Mouse (Mus musculus) left cerebral cortex, adult 18-20 months (tissue): ENCODE data around the gene Diaph2. TPM values are rescaled to one million over a fixed set of nuclear protein-coding genes. Genes with fewer than 3 reads are reported as not detected.
"Not testable (repeated sequence)": the region's sequence is repeated elsewhere in the genome, so short reads cannot be mapped to it uniquely, and the experiment has no call there.

Experiments
- DNase-seq, 2 experiments: peaks; one replicate each; pipeline ENCODE4 v3.0.0; 2021 to 2022; ENCODE audit warnings: low spot score in 2 of 2, mixed read lengths in 1 of 2
- total RNA-seq, 2 experiments: library from RNA; stranded (reverse); gene quantifications; 2 replicates each; pipeline ENCODE4 v1.2.3; 2021

Gene Diaph2
- total RNA-seq, 2 experiments from 2014 or later = 24.3 to 25.2 TPM

DNA sequence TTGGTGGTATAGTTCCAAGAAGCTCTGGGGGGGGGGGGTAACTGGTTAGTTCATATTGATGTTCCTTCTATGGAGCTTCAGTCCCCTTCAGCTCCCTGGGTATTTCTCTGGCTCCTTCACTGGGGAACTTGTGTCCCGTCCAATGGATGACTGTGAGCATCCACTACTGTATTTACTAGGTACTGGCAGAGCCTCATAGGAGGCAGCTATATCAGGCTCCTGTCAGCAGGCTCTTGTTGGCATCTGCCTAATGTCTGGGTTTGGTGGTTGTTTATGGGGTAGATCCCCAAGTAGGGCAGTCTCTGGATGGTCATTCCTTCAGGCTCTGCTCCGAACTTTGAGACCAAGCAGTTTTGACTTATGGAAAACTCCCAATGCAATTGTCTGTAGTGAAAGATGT, 50.4 kb downstream of the Diaph2 start:
- DNase-seq = not testable (repeated sequence)

DNA sequence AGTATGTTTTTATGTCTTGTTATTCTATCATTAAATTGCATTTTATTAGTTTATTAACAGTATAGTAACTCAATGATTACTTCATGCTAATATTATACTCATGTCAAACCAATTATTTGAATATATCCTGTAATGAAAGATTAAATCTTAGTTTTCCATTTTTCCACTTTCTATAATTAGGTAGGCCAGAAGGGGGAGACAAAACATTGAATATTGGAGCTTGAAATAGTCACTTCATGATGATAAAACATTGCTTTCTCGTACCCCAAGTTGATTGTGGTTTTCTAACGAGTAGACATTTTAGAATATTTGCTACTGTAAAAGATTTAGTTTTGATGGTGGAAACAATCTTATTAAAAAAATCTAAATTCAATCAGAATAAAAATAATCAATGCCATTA, 82.4 kb downstream of the Diaph2 start:
- no peak for DNase-seq

DNA sequence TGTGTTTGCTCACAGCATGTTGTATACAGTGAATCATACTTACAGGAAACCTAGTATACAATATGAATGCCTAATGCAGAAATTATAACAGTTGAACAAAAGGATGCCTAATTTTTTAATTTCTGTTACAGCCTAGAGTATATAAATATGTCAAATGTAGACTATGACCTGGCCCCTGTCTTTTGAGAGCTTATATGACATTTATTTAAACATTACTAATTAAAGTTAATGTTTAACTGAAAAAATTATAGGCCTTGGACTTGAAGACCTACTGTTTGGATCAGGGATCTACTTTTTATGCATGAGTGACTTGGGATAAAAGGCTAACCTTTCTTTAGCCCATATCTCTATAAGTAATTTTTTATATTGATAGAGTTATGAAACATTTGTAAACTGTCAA, 84.3 kb downstream of the Diaph2 start:
- no peak for DNase-seq

DNA sequence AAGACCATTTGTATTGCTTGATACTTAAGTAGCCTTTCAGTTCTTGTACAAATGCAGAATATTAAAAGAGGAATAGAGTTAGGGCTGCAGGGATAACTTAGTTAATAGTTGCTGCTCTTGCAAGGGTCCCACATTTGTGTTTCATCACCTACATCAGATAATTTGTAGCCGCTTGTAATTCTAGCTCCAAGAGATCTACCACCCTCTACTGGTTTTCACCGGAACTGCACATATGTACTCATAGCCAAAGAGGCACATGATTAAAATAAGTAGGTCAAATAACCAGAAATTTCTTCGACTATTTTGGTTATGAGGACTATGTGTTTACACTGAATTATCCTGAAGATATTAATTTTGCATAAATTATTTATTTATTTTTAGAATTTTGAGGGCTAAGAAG, 134.9 kb downstream of the Diaph2 start:
- DNase-seq = peak in 1 of 2 experiments; percentile 22

DNA sequence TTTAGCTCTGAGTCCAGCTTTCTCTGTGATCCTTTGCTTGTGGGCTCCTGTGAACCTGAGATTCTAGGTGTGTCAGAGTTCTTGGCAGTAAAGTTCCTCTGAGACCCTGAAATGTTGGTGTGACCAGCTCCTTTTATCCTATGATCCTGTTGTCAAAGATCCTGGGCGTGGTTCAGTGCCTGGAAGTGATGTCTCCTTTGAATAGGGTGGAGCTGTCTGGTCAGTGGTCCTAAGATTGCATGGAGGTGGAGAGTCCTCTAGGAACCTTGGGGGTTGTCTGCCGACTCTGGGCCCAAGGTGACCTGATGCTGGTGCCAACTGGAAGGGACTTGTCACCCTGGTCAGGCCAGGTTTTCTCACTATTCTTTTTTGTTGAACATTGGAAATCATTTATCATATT, 176.3 kb downstream of the Diaph2 start:
- DNase-seq = no peak

DNA sequence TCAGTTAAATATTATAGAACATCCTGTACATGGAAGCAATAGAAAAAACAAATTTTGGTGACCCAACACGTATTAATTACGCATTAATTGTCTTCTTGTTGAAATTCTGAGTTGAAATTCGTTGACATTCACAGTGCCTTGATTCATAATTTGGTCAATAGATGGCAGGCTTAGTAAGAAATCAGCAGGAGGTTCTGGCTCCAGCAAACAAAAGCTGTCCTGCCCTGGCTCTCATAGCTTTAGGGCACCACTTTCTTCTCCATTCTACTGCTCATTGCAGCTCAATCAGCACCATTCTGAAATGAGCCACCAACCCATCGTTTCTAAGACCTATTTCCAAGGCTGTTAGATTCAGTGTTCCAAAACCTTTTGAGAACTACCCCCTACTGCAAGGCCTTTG, 225.3 kb downstream of the Diaph2 start:
- no peak for DNase-seq

DNA sequence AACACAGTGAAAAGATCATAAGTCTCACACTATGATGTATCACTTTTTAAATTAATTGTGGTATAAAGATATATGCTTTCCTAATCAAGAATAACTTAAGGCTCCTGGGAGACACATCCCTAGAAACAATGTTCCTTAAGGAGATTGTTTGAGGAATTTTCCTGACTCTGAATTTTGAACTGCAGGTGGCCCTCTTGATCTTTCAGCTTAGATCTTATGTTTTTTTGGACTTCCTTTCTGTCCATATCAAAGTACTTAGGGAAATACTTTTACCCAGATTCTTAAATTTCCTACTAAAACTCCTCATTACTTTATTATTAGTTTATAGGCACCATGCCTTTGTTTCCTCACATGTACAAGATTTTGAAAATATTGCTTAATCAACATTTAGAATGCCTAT, 258.7 kb downstream of the Diaph2 start:
- DNase-seq = no peak

DNA sequence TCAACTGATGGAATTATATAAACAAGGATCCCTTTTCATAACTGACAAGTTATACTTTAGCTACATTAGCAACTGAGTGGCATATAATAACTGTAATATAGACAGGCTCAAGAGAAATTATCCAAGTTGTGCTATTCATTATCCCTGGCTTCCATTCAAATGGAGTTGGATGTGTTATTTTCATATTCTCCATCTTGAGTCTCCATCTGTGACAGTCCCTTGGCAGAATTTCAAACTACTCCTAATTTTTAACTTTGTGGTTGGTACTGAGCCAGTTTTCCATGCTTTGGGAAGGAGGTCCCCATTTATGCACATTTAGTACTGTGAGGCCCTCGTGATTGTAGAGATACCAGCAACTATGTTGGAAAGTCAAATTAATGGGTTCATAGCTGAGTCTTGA, 270.2 kb downstream of the Diaph2 start:
- DNase-seq = no peak

DNA sequence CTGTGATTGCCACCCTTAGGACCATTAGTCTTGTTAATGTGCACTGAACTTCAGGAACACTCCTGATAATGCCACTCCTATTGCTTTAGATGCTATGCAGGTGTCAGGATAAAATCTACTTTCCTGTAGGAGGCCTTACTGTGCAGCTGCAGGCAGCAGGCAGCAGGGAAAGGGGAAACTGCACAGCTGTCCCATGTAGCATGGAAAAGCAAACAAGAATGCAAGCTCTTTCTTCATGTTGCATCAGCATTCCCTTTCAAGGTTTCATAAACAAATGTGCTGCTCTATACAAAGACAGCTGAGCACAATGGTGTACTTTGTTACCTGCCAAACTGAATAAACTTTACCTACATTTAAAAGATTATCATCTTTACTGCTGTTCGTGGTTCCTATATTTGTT, 295.0 kb downstream of the Diaph2 start:
- no peak for DNase-seq

DNA sequence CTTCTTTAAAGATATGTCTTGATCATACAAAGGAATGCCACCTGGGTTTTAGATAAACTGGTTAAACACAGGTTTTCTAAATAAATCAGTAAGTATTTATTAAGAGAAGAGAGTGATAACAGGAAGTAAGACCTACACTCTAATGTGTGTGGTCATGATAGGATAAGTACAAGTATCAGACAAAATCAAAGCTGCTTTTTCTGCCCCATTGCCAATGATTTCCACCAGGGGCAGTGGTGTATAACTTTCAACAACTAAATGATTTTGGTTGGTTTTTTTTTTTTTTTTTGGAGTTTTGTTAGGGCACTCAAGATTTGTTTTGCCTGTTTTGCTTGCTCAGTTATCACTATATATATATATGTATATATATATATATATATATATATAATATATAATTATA, 399.7 kb downstream of the Diaph2 start:
- no peak for DNase-seq

DNA sequence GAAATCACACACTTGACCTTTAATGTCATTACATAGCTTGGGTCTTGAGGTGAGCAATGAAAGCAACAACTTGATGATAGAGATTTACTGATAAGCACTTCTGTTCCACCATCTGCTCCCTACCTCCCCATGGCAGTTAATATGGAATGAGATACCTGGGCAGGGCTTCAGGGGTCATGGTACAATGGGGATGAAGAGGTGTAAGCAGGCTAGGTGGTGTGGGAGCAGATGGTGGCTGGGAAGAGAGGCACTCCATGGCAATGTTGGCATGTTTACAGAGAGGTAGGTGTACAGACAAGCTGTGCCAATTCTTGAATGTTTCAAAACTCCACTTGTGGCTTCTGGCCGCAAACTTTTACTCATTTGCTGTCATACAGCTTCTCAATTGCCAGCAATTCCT, 402.6 kb downstream of the Diaph2 start:
- no peak for DNase-seq

DNA sequence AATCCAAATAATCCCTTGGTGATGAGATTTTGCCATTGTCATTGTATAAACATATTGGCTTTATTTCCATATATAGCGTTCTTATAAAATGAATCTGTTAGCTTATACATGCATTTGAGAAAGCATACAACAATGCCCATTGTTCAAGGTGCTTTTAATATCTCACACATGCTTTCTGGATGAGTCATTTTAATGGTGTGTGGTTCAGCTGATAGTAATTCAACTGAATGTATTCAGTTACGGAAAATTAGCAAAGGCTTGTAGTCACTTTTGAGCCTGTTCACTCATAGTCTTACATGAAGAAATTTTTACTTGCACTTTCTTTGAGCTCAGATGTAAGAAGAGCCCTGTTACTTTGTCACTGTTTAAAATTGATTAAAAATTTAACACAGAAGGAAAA, 423.6 kb downstream of the Diaph2 start:
- DNase-seq = no peak

DNA sequence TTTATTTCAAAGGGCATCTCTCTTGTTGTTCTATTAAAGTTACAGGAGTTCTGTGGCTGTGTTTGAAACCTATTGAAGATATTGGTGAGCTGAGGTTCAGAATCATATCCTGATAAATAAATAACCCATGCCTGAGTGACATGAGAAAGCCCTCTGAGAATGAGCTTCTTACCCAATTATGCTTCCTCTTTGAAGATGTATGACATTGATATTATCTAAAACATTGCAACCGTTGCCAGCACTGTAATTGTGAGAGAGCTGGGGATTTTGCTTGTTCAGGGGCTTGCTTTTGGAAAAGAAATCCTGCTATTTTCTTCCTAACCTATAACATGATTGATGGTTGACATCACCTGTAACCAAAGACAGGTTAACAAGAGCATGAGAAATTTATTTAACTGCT, 438.3 kb downstream of the Diaph2 start:
- no peak for DNase-seq

DNA sequence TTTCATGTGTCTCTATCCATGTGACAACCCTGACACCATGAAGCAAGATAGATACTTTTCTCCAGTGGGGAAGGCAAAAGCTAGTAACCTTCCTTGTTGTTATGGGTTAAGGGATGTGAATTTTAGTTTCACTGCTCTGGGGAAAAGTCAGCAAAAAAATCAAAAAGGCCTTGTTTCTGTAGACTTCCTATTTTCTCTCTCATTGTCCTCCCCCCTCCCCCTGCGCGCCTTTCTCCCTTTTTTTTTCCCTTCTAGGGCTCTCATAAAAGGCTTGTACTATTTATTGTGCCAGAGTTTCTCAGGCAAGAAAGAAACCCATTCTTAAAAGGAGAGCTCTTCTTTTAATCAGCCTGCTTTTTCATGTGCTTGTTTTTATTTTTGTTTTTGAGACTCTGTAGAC, 438.9 kb downstream of the Diaph2 start:
- DNase-seq = no peak

DNA sequence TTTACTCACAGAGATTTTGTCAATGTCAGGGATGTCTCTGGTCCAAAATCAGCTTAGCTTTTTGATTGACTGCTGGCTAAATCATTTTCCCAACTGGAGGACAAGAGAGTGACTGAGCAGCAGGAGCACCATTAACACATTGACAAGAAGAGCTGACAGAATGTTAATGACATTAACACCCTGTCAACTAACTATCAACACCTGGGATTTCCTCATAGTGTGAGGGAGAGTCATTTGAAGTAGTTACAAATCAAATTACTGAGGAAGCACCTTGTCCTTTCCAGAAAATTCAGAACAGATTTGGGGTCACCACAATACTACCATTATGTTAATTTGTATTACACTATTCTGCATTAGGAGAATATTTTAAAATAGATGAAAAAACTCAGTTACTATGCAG, 439.7 kb downstream of the Diaph2 start:
- no peak for DNase-seq

DNA sequence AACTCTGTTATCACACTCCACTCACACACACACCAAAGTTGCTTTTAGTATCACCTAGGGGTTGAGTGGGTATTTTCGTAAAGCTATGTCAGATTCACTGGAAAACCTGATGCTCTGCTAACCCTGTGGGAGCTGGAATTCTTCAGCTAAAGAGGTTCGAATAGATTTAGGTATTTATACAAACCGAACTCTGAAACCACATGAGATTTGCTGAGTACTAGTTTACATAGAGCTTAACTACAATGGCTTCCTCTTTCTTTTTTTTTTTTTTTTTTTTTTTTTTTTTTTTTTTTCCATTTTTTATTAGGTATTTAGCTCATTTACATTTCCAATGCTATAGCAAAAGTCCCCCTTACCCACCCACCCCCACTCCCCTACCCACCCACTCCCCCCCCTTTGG, 447.9 kb downstream of the Diaph2 start:
- DNase-seq = not testable (repeated sequence)

DNA sequence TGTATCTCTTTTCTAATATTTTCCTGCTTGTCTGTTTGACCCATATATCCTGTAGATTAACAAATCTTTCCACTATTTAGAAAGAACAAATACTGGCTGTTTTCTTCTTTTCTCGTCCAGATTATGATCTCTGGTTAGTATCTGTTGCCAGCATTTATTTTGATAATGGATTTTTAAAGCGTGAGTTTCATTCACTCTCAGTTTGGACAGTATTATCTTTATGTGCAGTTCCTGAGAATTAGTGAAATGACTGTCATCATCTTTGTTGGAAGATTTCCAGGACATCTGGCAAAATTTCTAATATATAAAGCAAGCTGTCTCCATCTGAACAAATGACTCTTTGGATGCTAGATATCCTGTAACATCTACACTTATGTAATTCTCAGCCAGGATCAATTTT, 455.7 kb downstream of the Diaph2 start:
- DNase-seq = no peak

DNA sequence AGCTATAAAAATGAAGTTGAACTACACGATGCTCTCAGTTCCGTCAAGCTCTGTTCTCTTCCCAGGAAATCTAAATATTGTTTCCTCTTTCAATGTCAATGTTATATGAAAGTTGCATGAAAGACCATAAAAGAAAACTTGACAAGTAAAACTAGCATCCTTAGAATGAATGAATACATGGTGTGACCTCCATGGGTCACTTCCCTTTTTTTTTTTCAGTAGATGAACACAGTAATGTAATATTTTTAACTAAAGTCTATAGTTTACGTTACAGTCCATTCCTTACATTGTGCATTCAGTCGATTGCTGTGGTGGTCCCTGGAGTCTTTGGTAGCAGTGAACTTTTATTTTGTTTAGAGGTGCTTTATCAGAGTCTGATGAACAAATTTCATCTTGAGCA, 462.7 kb downstream of the Diaph2 start:
- no peak for DNase-seq

DNA sequence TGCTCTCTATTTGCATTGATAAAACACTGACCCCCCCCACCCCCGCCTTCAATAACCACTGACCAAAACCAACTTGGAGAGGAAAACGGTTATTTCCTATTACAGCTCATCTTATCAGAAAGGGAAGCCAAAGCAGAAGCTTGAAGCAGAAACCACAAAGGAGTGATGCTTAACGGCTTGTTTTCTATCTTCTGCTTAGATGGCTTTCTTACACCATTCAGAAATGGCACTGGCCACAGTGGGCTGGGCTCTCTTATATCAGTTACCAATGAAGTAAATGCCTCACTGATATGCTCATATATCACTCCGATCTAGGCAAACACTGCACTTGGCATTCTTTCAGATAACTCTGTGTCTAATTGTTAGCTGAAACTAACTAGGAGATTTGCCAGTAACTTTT, 463.2 kb downstream of the Diaph2 start:
- no peak for DNase-seq

DNA sequence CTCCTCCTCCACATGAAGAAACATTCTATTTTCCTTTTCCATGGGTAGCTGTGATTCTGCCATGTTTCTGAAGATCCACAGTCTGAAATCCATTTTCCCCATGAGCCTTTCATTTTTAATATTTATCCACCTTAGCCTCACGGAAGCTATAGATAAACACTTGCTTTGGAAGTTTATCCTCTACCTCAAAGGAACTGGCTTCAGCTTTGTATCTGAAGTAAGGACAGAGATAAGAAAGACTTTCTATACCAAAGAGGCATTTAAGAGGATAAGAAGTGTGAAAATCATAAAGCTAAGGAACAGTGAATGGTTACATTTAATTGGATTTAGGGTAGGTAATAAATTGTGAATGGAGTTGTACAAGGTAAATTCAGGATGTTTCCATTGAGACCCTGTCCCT, 480.5 kb downstream of the Diaph2 start:
- DNase-seq = no peak

DNA sequence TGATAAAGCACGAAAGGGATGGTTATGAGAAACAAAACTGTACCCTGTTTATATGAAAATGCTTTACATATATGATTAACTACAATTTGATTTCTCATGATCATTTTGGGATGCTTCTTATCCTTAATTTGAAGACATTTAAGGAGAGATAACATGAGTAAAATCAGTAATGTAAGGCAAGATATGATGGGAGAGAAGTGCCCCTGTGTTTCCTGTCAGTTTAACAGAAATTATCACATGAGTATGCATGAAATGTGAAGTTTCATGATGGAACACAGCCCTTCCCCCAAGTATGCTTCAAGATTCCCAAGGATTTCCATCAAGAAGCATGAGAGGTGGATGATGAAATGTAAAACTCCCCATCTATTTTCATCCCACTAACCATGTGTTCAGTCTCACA, 485.6 kb downstream of the Diaph2 start:
- no peak for DNase-seq

DNA sequence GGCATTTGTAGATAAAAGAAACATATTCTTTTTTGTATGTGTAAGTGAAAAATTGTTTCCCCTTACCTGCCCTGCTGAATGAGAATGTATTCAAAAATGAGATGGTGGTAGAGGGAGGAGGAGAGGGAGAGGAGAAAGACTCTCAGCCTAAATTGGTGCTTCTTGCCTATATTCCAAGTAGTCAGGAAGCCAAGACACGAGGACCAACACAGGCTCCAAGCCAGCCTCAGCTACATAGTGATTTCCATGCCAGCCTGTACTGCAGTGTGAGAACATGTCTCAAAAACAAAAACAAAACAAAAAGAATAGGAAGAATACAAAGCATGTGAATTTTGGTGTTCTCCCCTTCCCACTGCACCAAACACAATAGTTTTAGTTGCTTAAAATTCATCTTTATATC, 497.1 kb downstream of the Diaph2 start:
- peak in 1 of 2 experiments; percentile 9 for DNase-seq

DNA sequence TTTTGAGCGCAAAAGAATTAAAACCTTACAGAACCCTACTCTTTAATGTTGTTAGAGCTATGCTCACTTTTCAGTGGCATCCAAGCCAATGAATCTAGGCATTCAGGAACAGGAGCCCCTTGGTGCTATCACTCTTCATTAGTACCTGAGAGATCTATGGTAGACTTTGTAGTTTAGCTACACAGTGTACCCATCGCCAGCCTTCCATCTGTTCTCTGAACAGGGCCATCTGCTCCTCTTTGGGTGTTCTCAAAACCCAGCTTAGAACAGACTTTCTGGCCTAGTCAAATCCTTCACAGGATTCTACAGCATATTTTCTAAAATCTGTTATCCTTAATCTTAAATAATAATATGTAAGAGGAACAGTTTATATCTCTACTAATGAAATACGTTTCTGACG, 504.1 kb downstream of the Diaph2 start:
- DNase-seq = peak; percentile 38 to 40

DNA sequence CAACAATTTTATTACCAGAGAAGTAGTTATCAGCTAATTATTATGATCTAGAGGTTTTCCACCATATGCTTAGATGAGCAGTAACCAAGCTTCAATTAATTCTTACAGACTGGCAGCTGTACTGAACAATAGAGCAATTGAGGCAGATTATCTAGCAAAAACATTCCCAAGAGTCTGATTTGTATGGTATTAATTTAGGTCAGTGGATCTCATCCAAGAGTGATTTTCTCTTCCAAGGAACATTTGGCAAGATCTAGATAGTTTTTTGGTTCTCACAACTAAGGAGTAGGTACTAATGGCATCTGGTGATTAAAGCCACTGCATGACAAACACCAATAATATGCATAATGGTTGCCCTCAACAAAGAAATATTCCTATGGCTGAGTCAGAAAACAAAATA, 516.2 kb downstream of the Diaph2 start:
- DNase-seq = no peak
